Mouse (Mus musculus) embryo, embryonic 10 days (tissue): ENCODE data around the gene Ascc1.
A peak's percentile ranks its signal among the peaks of the same experiment; 100 is the strongest.

Source experiments
- DNase-seq: peaks from one replicate; pipeline ENCODE4 v3.0.0-alpha.2; 2015; ENCODE audit warnings: low spot score

The Ascc1 gene

GRCm38 (mm10) chr10:60019299-60019698, 16.7 kb downstream of the Ascc1 start:
- DNase-seq: no peak

GRCm38 (mm10) chr10:60023751-60024150, 21.1 kb downstream of the Ascc1 start:
- DNase-seq: no peak

DNA sequence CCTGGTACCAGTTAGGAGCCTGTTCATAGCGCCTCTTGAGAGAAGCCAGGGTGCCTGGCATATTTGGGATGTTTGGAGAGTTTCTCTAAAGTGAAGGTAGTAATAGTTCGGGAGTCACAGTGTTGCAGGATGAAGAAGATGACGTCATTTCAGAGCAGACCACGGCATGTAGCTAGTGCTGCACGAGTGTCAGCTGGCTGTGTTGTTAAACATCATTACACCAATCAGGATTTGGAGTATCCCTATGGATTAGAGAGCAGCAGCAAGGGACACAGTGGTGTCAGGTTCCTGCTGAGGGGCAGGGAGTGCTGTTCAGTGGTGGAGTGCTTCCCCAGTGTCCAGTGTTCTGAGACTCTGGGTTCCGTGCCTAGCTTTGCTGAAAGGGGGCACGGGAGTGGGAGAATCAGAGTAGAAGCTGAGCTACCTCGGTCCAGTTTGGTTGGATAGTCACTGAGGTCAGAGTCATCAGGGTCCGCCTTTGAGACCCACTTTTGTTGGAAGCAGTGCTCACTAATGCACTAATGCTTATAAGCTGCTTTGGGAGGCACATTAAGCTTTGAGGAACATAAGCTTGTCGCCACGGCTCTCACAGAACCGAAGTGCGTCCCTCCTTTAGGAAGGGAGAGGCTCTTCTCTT, 24.3 kb downstream of the Ascc1 start:
- peak; percentile 19 for DNase-seq

GRCm38 (mm10) chr10:60027619-60028084, 25.0 kb downstream of the Ascc1 start:
- DNase-seq: no peak

GRCm38 (mm10) chr10:60028181-60028580, 25.6 kb downstream of the Ascc1 start:
- no peak for DNase-seq

- no peak for DNase-seq
Observed at GRCm38 (mm10) chr10:60028979-60029378, 26.4 kb downstream of the Ascc1 start.

GRCm38 (mm10) chr10:60029387-60029786, 26.8 kb downstream of the Ascc1 start:
- no peak for DNase-seq

GRCm38 (mm10) chr10:60031562-60031961, 29.0 kb downstream of the Ascc1 start:
- peak; percentile 11 for DNase-seq

GRCm38 (mm10) chr10:60031985-60032384, 29.4 kb downstream of the Ascc1 start:
- no peak for DNase-seq

- no peak for DNase-seq
Observed at GRCm38 (mm10) chr10:60032622-60033021, 30.0 kb downstream of the Ascc1 start.

- DNase-seq: no peak
Observed at GRCm38 (mm10) chr10:60033064-60033463, 30.5 kb downstream of the Ascc1 start.

GRCm38 (mm10) chr10:60034621-60035020, 32.0 kb downstream of the Ascc1 start:
- DNase-seq: no peak

DNA sequence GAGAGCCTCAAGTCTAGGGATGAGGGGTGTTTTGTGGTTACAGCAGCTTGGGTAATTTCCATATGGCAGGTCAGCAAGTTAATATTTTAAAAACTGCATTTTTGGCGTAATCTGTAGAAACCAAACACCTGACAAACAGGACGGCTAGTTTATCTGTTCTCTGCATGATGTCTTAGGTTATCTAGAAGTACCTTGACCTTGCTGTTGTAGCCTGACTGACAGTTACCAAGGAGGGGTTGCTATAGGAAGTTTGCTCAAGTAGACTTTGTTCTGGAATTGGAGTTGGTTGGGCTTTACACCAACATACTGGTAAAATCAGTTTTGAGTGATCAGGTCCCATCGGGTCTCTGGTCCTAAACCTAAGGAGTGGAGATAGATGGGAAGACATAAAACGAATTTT, 33.1 kb downstream of the Ascc1 start:
- no peak for DNase-seq

- no peak for DNase-seq
Observed at GRCm38 (mm10) chr10:60042350-60042922, 39.8 kb downstream of the Ascc1 start.

DNA sequence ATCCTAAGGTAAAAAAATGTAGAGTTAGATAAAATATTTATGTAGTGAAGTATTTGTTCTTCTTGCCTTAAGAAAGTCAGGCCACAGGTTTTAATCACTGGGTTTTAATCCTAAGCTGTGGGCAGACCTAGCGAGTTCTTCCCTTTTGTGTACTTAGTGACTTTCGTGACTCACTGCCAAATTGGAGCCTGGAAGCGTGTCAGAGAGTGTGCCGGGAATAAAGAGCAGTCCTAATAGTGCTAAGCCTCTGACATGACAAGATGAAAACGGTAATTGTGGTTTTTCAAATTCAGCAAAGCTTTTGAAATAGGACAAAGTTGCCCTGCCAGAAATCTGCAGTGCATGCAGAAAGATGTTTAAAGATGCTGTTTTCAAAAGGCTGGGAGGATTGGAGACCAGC, 44.1 kb downstream of the Ascc1 start:
- DNase-seq: no peak

DNA sequence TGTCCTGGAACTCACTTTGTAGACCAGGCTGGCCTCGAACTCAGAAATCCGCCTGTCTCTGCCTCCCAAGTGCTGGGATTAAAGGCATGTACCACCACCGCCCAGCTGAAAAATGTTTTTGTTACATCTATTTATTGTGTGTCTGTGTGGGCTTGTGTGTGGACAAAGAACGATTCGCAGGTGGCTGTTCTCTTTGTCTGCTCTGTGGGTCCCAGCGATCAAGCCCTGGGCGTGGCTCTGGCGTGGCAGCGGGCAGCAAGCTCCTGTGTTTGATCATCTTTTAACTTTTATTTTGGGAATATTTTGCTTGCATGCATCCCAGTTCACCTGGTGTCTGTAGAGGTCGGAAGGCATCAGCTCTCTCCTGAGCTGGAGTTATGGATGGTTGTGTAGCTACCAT, 48.0 kb downstream of the Ascc1 start:
- DNase-seq: no peak

DNA sequence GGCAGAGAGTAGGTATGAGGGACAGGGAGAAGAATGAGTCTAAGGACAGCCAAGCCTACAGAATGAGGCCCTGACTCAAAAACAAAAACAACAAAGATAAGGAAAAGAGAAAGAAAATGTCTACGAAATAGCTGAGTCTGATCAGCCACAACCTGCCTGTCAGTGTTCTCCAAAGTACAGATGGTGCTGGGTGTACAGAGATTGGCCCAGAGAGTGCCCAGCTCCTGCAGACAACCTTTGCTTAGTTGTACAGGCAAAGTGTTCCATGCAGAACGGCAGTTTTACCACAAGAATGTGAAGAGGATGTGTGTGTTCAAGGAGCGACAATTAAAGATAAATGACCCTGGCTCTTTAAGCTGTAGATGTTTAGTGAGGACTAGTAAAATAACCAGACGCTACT, 50.5 kb downstream of the Ascc1 start:
- no peak for DNase-seq

- no peak for DNase-seq
Observed at GRCm38 (mm10) chr10:60062173-60062572, 59.6 kb downstream of the Ascc1 start.

DNA sequence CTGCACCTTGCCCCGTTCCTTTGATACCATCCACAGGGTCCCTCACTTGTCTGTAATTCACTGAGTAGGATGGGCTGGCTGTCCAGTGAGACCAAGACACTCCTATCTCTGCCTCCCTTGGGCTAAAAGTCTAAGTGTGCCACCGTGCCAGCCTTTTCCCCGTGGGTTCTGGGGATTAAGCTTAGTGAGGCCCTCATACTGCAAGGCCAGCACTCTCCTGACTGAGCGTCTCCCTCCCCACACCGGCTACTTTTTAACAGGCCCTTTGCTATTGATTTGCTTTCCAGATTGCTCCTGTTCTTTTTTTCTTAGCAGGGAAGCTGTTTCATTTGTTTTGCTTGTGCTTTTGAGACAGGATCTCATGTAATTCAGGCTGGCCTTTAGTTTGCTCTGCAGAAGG, 60.3 kb downstream of the Ascc1 start:
- DNase-seq: no peak

- peak; percentile 77 for DNase-seq
Observed at GRCm38 (mm10) chr10:60066524-60066923, 63.9 kb downstream of the Ascc1 start.

- no peak for DNase-seq
Observed at GRCm38 (mm10) chr10:60075159-60075558, 72.6 kb downstream of the Ascc1 start.

GRCm38 (mm10) chr10:60077226-60077625, 74.6 kb downstream of the Ascc1 start:
- no peak for DNase-seq

DNA sequence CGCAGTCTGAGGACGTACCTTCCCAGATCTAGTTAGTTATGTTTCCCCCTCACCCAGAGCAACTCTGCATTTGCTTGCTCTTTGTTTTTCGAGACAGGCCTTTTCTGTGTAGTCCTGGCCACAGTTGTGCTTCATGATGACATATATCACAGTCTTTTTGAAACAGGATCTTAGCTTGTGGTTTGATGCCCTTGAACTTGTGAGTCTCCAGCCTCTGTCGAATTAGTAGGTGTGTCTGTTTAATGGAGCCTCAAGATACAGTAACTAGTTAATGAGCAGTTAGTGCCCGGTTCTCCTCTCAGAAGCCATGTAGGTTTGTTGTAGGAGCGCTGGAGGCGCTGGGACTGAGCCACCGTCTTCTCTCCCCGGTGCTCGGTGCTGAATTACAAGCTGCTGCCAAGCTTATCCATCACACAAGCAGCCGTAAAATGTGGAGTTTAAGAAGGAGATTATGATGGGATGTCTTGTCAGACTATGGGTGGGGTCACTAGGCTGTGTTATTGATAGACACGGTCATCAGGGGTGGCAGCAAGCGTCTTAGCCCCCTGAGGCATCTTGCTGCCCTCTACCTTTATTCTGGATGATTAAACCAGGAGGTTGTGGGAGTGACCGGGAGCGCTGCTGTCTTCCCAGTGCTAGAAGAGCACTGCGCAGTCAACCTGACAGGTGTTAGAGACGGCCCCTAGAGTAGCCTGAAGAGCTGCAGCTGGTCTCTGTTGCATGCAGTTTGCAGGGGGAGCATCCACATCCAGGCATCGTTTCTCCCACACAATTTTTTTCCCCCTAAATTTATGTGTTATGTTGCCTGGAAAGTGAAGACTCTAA, 75.3 kb downstream of the Ascc1 start:
- DNase-seq: no peak
